ENCODE assay signal across 13 mouse cellular contexts in genomic region chr19:10799155-10799554, GRCm38 (mm10). TPM values are rescaled to one million over a fixed set of nuclear protein-coding genes. Genes with fewer than 3 reads are reported as not detected.
"Had no signal": no experiment of that assay in that cellular context is flagged by ENCODE, and none has a peak within 500 bp of the region (broad histone marks: within the 10 kb centered on the region; RNA-seq: fewer than 3 reads in every experiment).

No protein-coding gene starts in this region.

- H3K36me3 ChIP-seq: limb, embryonic 13.5 days; liver, embryonic 15.5 days; midbrain, embryonic 15.5 days; neural tube, embryonic 12.5 days had no signal

- H3K4me1 ChIP-seq: liver, embryonic 15.5 days; midbrain, embryonic 15.5 days; neural tube, embryonic 12.5 days had no signal

- H3K9ac ChIP-seq: limb, embryonic 13.5 days; liver, embryonic 15.5 days; midbrain, embryonic 15.5 days; neural tube, embryonic 12.5 days had no signal

- H3K4me3 ChIP-seq: limb, embryonic 13.5 days; liver, embryonic 15.5 days; midbrain, embryonic 15.5 days; neural tube, embryonic 12.5 days had no signal

- ATAC-seq: intestine, postnatal 0 days; lung, postnatal 0 days; midbrain, embryonic 15.5 days had no signal

- H3K9me3 ChIP-seq: limb, embryonic 13.5 days; liver, embryonic 15.5 days; midbrain, embryonic 15.5 days; neural tube, embryonic 12.5 days had no signal

- DNase-seq: kidney, adult 8-10 months; kidney, postnatal 36 days; left cerebral cortex, postnatal 4 days; lung, adult 2 months; lung, postnatal 36 days; thymus, postnatal 4 days had no signal

- H3K27ac ChIP-seq: kidney, postnatal 0 days; limb, embryonic 13.5 days; liver, embryonic 15.5 days; midbrain, embryonic 15.5 days; neural tube, embryonic 12.5 days had no signal

- H3K4me2 ChIP-seq: limb, embryonic 13.5 days; liver, embryonic 15.5 days; midbrain, embryonic 15.5 days; neural tube, embryonic 12.5 days had no signal

- H3K27me3 ChIP-seq: liver, embryonic 15.5 days; midbrain, embryonic 15.5 days; neural tube, embryonic 12.5 days had no signal

RNA-seq across cellular contexts. Expression of gene Cd6, which starts 30.7 kb away (rescaled TPM):
- polyA plus RNA-seq: kidney, postnatal 0 days; limb, embryonic 13.5 days; liver, embryonic 15.5 days; lung, postnatal 0 days; neural tube, embryonic 12.5 days had no signal
